Mouse (Mus musculus) left cerebral cortex, postnatal 25 days (tissue): ENCODE results near the gene Galntl5. TPM values are rescaled to one million over a fixed set of nuclear protein-coding genes. Genes with fewer than 3 reads are reported as not detected.
A peak's percentile ranks its signal among the peaks of the same experiment; 100 is the strongest.
"Not testable (repeated sequence)": the region's sequence is repeated elsewhere in the genome, so short reads cannot be mapped to it uniquely, and the experiment has no call there.

Source experiments
- DNase-seq, 2 experiments: peaks; one replicate each; pipeline ENCODE4 v3.0.0; 2022; ENCODE audit warnings: low spot score in 2 of 2, mixed read lengths in 1 of 2
- intact Hi-C: fragments of 180-260 bp; cut with DNase I; formaldehyde crosslinking; loops from one replicate; pipeline ENCODE4 v1.15.1; 2025
- total RNA-seq, 2 experiments: library from RNA; stranded (reverse); gene quantifications; 2 replicates each; pipeline ENCODE4 v1.2.3; 2021

The Galntl5 gene
- not detected for total RNA-seq

DNA sequence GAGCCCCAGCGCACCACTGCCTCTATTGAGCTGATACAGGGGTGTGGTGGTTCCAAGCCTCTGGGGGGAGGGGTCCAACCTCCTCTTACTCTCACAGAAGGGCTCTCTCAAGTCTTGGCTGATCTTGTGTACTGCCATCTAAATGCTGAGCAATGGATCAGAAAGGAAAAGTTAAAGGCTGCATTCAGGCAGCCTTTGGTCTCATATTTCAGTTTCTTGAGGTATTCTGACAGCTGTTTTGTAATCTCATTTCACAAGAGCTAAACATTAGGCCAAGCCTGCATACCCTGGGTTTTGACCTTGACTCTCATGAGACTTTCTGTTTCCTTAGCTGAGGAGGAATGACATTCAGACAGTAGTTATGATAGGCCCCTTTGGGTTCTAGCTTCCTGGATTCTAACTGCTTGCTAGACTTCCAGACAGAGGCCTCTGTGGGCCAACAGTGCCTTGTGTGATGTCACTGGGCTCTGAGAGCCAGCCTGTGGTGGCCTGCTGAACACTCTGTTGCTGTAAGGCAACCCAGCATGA is at the start of gene Galntl5:
Gene Galntl5, plus strand, starts transcription at position 457 of the 528 bp plus-strand sequence.
- intact Hi-C loops: no loop called here
- no peak for DNase-seq

DNA sequence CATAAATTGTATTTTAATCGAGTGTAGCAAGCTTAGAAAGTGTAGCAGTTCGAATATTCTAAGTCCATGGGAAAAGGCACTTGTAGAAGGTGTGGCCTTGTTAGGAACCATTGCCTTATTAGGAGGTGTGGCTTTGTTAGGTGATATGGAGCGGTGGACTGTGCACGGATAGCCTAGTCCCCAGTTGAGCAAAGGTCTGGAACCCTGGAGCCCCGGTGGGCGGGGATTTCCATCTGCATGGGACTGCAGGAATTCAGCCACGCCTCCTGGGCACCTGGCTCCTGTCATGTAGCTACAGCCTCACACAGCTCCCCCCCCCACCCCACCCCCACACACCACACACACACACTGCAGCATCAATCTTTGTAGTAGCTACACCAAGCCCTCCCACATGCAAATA is 34.6 kb upstream of the Galntl5 start:
- intact Hi-C loops: no loop called here
- DNase-seq: no peak

DNA sequence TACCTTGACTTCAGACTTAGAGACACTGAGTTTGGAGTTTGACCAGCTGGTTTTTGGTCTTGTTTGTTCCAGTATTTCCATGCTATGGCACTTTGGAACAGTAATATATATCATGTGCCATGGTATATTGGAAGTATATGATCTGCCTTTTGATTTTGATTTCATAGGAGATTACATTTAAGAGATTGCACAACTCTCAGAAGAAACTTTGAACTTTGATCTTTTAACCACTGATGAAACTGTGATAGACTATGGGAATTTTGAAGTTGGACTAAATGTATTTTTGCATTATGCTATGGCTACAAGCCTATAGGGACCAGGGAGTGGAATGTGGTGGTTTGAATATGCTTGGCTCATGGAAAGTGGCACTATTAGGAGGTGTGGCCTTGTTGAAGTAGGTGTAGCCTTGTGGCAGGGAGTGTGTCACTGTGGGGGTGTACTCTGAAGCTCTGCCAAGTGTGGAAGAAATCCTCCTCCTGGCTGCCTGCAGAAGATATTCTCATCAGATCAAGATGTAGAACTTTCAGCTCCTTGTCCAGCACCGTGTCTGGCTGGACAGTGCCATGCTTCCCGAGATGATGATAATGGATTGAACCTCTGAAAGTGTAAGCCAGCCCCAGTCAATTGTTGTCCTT is 31.8 kb upstream of the Galntl5 start:
- no peak for DNase-seq
- intact Hi-C loops: no loop called here

DNA sequence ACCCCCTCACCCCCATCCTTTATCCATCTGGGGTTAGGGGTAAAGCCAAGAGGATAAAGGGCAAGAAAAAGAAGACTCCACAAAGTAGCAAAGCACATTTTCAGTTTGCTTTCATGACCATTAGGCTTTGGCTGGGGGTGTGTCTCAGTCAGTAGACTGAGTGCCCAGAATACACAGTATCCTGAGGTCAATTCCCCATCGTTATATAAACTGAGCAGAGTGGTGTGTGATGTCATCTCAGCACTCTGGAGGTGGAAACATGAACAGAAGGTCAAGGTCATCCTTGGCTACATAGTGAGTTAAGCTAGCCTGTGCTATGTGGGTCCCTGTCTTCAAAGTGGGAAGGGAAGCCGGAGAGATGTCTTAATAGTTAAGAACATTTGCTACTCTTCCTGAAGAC is 27.8 kb upstream of the Galntl5 start:
- intact Hi-C loops: no loop called here
- DNase-seq: no peak

DNA sequence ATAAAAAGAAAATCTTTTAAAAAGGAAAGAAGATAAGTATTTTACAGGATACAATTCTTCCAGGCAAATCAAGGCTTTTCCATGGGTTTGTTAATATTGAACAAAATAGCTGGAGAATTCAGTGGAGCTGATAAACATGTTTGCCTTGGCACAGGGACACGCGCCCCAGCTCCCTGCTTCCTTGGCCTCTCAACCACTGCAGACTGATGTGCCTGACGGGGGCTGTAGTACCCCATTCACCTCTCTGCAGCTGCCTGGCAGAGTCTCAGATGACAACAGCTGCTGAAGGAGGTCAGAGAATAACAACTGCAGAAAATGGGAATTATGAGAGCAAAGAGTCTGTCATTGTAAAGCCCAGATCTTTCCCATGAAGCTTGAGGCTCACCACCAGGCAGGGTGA is 27.3 kb upstream of the Galntl5 start:
- DNase-seq: no peak
- intact Hi-C loops: no loop called here

DNA sequence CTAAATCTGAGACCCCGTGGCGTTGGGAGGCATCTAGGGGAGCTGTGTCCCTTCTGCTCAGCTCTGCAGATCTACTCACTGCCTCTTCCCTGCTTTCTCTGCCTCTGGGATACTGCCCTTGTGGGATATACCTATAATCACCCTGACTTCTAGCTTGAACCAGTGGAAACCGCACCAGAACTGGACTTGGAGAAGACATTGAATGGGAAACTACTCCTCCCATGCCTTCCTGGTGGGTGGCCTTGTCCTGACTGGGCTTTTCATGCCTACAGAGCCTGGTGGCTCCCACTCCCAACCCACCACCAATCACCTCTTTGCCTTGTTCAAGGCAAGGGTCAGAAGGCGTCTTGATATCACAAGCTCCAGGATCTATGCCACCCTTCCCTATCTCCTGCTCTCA is 26.4 kb upstream of the Galntl5 start:
- no peak for DNase-seq
- intact Hi-C loops: no loop called here

DNA sequence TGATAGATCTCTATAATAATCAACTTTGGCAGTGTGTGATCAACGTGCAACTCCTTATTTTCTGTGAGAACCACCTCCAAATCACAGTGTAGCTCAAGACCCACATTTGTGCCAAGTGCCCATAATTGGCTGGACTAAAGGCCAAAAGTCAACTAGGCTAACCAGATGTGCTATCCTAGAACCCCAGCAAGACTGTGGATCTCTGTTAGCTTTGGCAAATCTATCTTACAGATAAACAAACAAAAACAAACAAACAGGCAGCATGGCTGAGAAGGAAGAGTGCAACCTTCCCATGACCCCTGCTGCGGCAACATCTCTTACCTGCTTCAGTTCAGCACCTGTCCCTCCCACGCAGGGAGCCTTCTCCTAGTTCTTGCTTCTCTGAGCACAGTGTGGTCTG is 25.9 kb upstream of the Galntl5 start:
- no peak for DNase-seq
- intact Hi-C loops: no loop called here

DNA sequence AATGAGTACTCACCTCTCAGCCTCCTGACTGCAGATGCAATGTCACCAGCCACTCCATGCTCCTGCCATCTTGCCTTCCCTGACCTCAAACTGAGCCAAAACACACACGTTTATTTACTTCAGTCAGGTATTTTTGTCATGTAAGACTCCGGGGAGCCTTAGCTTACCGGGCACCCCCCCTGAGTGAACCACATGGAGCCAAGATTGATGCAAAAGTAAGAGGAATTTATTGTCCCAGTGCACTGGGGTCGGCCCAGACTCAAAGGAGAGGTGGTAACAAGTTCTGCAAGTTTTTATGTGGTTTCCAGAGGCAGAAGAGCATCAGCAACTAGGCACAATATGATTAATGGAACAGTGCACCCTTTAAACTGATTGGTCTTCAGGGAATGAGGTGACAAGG is 24.1 kb upstream of the Galntl5 start:
- DNase-seq: no peak
- intact Hi-C loops: no loop called here

DNA sequence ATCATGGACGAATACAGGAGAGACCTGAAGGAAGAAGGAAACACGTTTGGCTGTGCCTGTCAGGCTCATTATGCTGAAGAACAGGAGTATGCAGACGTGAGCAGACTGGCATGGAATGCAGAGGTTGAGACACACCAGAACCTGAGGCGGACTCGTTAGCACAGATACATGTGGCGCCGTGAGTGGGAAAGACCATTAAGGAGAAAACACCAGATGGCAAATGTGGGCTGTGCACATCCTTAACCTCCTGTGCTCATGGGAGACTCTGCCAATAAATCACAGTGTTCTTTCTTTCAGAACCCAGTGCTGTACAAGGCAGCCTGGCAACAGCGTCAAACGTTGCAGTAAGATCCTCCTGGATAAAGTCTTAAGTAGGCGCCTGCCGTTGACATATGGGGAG is 20.7 kb upstream of the Galntl5 start:
- intact Hi-C loops: loop anchor here (2.0 to 5.0 kb wide), 2 partner anchors 44 to 73 kb away; no protein-coding TSS in a partner anchor

DNA sequence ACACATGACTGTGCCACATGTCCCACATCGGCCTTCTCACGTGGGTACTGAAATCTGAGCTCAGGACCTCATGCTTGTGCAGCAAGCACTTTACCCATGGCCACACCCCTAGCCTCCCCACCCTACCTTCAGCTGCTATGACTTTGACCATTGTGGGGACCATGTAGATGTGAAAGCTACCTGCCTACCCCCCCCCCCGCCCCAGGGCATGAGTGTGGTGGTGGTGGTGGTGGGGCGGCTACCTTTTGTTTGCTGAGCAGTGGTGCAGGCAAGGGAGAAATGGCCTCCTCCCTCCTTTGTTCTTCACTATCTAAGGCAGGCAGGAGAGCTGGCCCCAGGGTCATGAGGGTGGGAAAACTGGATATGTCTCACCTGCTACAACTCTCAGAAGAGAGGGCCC is 18.3 kb upstream of the Galntl5 start:
- DNase-seq: no peak
- intact Hi-C loops: loop anchor here (5.0 kb wide), 1 partner anchor 76 kb away; no protein-coding TSS in a partner anchor

More for the DNA sequence above, 20.7 kb upstream of the Galntl5 start:
- DNase-seq: peak; percentile 42 to 78

DNA sequence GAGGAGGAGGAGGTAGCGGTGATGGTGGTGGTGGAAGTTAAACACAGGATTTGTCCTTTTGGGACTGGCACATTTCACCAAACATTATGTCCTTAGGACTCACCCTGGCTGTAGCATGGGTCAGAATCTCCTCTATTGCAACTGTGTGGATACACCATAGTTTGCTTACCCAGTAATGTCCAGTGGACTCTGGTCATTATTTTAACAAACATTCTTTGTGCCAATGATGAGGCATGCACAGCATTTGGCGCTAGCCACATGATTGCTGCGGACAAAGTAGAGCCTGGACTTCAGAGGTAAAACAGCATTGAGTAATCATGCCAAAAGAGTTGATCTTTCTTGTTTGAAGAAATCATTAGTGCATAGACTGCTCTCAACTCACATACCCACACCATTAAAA is 17.3 kb upstream of the Galntl5 start:
- intact Hi-C loops: loop anchor here (5.0 kb wide), 1 partner anchor 77 kb away; no protein-coding TSS in a partner anchor
- no peak for DNase-seq

DNA sequence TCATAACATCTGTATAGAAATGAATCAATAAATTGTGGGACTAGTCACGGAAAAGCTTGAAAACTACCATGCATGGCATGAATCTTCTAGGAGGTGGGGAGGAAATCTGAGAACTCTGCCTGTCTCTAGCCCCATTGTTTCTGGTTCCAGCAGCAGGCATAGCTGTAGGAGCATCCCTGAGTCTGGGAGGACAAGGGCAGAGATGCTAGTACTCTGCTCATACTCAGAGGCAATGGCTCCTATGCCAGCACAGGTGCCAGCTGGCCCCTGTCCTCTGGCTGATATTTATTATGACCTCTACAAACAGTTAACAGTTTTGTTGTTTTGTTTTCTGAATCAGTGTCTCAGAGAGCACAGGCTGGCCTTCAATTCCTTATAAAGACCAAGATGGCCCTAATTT is 16.9 kb upstream of the Galntl5 start:
- intact Hi-C loops: loop anchor here (5.0 kb wide), 1 partner anchor 77 kb away; no protein-coding TSS in a partner anchor

DNA sequence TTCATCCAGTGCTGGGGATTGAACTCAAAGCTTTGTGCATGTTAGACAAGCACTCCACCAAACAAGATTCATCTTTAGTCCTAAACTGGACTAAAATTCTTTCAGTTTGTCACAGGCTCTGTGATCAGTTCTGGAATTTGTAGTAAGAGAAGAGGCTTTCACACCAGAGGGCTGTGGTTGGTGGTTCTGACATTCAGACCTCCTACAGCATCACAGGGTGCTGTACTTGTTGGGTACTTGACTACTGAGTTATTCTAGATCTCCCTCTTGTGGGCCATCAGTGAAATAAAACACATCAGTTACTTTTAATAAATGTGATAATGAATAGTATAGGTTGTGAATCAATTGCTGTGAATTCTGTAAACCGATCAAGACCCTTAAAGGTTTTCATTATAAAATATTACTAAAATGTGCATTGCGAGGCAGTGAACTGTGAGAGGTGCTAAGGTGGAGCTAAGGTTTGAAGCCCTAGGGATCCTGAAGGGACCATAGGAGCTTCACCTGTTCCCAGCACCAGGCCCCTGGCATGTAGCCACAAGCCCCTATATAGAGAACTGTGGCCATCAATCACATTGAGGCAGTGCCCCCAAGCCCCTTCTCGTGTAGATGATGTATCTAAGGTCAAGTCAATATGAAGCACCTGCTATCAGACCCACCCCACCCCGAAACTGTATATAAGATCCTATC is 16.0 kb upstream of the Galntl5 start:
- intact Hi-C loops: loop anchor here (5.0 kb wide), 2 partner anchors 143 to 158 kb away; no protein-coding TSS in a partner anchor
- DNase-seq: peak in 1 of 2 experiments; percentile 59

More for the DNA sequence above, 16.9 kb upstream of the Galntl5 start:
- DNase-seq: no peak

DNA sequence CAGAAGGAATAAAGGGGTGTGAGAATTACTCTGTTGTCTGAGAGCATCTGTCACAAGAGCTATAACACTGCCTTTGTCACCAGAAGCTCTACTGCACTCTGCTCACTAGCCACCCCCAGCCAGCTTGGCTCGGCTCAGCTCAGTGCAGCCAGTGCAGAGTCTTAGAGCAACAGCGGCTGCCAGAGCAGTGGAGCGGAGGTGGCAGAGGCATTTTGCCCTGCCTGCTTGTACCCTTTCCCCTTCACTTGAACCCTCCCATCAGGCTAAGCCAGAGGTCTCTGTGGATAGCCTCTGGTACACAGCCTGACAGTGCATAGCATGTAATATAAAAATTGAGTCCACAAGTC is 15.5 kb upstream of the Galntl5 start:
- DNase-seq: peak in 1 of 2 experiments; percentile 24
- intact Hi-C loops: loop anchor here (5.0 kb wide), 2 partner anchors 143 to 158 kb away; no protein-coding TSS in a partner anchor

DNA sequence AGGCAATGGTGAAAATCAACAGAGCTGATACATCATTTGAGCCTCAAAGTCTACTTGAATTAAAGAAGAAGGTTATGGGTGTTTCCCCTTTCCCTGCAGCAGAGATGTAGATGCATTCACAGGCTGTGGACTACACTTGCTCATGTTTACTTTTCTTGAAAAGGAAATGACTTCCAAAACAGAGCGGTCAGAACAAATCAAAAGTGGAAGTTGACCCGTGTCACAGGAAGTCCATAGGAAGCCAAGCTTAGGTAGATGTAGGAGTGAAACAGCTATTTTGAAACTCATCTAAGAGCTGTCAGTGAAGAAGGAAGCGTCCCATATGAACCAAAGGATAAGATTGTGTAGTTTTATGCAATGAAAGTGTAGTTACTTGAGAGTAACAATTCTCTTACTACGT is 14.6 kb upstream of the Galntl5 start:
- intact Hi-C loops: loop anchor here (5.0 kb wide), 2 partner anchors 144 to 159 kb away; no protein-coding TSS in a partner anchor
- no peak for DNase-seq

DNA sequence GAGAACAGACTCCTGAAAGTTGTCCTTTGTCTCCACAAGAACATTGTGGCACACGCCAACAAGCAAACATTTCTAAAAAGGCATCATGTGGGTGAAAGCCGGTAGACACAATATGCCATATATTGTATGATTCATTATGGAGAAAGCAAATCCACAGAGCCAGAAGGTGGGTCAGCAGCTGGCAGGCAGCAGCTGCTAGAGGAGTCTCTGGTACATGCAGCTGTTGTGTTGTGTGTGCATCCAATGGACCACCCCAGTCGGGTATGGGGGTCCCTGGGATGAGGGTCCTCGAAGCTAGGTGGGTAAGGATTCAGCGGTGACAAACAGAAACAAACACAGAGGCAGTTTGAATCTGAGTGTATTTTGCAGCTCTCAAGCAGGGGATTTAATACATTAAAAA is 3.3 kb upstream of the Galntl5 start:
- intact Hi-C loops: not testable (repeated sequence)
- peak in 1 of 2 experiments; percentile 9 for DNase-seq

DNA sequence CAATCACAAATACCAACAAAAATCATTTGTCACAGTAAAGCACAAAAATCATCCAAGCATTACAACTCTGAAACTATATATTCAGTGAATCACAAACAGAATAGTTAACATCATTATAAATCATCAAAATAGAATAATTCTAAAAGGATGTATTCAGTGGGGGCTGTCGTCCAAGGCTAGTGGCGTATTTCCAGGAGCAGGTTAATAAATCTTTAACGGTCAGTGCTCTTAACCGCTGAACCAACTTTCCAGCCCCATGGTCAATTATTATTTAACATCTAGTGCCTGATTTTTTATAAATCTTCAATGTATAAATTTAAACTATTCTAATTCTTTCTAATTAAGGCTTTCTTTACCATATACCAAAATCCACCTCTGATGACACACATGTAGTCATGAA is 2.7 kb upstream of the Galntl5 start:
- DNase-seq, intact Hi-C loops: not testable (repeated sequence)

DNA sequence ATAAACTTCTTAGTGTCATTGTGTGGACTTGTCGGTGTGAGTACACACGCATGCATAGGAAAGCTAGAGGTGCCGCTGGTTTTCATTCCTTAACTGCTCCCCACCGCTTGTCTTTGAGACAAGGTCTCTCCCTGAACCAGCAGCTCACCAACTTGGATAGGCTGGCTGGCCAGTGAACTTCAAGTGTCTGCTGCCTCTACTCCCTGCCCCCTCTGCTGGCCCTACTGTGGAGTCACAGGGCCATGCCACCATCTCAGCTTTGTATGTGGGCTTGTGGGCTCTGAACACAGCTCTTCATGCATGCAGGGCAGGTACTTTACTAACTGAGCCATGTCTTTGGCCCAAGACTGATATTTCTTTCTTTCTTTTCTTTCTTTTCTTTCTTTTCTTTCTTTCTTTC is 2.0 kb upstream of the Galntl5 start:
- intact Hi-C loops: no loop called here
- no peak for DNase-seq

DNA sequence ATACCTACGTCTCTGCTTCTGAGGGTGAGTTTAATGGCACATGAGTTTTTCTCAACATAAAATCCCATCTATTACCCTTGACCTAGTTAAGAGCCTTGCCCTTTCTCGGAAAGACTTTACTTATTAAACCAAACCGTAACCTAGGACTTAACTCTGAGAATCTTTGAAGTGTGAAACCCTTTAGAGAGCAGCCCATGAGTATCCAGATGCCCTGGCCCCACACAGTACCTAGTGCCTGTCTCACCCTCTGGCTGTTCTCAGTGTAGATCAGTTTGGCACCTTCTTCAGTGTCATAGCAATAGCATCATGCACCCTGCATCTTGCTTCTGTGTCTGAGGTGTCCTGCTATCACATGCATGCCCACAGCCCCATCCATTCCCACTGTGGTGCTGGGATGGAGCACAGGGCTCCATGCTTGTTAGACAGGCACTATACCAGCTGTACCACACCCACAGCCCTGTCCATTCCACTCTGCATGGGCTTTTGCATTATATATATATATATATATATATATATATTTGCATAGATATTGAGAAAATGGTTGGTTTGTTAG is 1.2 kb upstream of the Galntl5 start:
- no peak for DNase-seq
- intact Hi-C loops: no loop called here

DNA sequence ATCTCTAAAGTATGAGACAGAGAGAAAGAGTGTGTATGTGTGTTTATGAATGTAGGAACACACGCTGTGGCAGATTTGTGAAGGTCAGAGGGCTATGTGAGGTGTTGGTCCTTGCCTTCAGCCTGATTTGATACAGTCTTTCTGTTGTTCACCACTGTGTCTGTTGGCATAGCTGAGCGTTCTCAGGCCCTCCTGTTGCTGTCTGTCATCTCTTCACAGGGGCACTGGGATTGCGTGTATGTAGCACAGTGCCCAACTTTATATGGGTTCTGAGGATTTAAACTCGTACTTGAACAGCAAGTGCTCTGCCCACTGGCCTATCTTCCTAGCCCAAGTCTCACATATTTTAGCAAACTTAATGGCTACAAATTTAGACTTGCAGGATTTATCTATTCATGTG is 2.3 kb downstream of the Galntl5 start:
- intact Hi-C loops: no loop called here

DNA sequence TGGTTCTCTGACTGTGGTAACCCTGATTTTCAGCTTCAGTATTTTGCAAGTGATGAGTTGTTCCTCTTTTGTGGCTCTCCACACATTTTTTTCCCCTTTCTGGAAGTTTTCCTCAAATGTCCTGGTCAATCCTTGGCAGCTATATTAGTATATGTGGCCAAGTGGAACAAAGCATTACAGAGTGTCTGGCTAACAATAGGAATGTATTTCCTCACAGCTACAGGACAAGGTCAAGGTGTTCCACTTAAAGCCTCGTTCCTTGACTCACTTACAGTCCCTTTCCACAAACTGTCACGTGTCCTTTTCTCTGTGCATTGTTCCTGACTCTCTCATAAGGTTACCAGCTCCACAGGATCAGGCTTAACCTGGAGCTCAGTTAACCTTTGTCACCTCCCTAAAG is 3.3 kb downstream of the Galntl5 start:
- intact Hi-C loops: no loop called here
- DNase-seq: no peak

More for the DNA sequence above, 2.3 kb downstream of the Galntl5 start:
- DNase-seq: no peak
